Mouse (Mus musculus) MEL-GATA-1-ER (cell line): ENCODE measurements around the gene Krt15.

ENCODE experiments used
- DNase-seq: peaks from one replicate; pipeline ENCODE4 v3.0.0-alpha.2; 2012; ENCODE audit warnings: low read depth; ENCODE audit errors: extremely low read depth

The Krt15 gene

GRCm38 (mm10) chr11:100124901-100125300 is 10.8 kb downstream of the Krt15 start:
- DNase-seq: no peak

- DNase-seq: no peak
These were observed 14.3 kb downstream of the Krt15 start, which contains the start of gene Krt13 for GRCm38 (mm10) chr11:100121466-100121865. Krt13 (minus strand) TSS chr11:100121566.

- DNase-seq: no peak
These were observed 15.4 kb downstream of the Krt15 start for GRCm38 (mm10) chr11:100120331-100120730.

GRCm38 (mm10) chr11:100113742-100114029 is 22.0 kb downstream of the Krt15 start:
- DNase-seq: no peak

- no peak for DNase-seq
These were observed 22.6 kb downstream of the Krt15 start for GRCm38 (mm10) chr11:100112935-100113741.

GRCm38 (mm10) chr11:100105576-100106122 is 30.1 kb downstream of the Krt15 start, which contains the start of gene Krt36:
Krt36 (minus strand) TSS chr11:100105626.
- DNase-seq: no peak

- DNase-seq: no peak
These were observed 32.9 kb downstream of the Krt15 start for GRCm38 (mm10) chr11:100102693-100103429.

GRCm38 (mm10) chr11:100100391-100100790 is 35.3 kb downstream of the Krt15 start:
- no peak for DNase-seq

GRCm38 (mm10) chr11:100097819-100098218 is 37.9 kb downstream of the Krt15 start:
- no peak for DNase-seq

- DNase-seq: no peak
These were observed 39.6 kb downstream of the Krt15 start, which contains the start of gene Krt35 for GRCm38 (mm10) chr11:100096141-100096540. Krt35 (minus strand) TSS chr11:100096241.

- no peak for DNase-seq
These were observed 47.2 kb downstream of the Krt15 start for GRCm38 (mm10) chr11:100088378-100089025.

- DNase-seq: no peak
These were observed 47.9 kb downstream of the Krt15 start, which contains the start of gene Krt32 for GRCm38 (mm10) chr11:100087861-100088260. Krt32 (minus strand) TSS chr11:100088226.
